Mouse (Mus musculus) kidney, postnatal 25 days (tissue): ENCODE measurements around the gene Dgat2.

Experiments used
- DNase-seq, 2 experiments: peaks; one replicate each; pipeline ENCODE4 v3.0.0; 2021; ENCODE audit warnings: mixed read lengths in 2 of 2

Dgat2 gene

GRCm38 (mm10) chr7:99161529-99161928, 21.0 kb downstream of the Dgat2 start:
- peak; percentile 93 to 96 for DNase-seq

DNA sequence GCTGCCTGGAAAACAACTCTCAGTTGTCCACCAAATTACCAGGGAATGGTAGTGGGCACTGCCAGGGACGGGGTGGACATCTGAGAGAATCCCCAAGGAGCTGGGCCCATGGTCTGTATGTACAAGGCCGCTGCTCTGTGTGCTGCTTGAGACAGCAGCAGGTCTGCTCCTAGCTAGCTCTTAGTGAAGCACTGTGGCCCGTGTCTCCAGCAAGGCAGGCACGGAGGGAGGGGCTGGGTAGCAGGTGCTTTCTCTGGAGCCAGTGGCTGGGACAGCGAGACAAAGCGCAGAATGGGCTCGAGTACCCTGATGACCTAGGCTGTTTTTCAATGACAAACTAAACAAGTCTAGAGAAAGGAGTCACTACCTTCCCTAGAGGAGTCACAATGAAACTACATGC, 21.5 kb downstream of the Dgat2 start:
- peak in 1 of 2 experiments; percentile 50 for DNase-seq

- peak in 1 of 2 experiments; percentile 40 for DNase-seq
These were observed 23.1 kb downstream of the Dgat2 start for GRCm38 (mm10) chr7:99159446-99159845.

GRCm38 (mm10) chr7:99158904-99159303, 23.6 kb downstream of the Dgat2 start:
- DNase-seq = peak in 1 of 2 experiments; percentile 43

DNA sequence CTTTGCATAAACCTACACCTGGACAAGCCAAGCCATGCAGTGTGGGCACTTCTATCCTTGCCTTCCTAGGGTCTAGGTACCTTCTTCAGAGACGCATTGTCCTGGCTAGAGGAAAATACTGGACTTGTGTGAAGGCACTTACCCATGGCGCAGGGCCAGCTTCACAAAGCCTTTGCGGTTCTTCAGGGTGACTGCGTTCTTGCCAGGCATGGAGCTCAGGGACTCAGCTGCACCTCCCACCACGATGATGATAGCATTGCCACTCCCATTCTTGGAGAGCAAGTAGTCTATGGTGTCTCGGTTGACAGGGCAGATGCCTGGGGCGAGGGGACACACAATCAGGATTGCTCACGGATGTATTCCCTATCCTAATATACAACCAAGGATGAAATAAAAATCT, 24.5 kb downstream of the Dgat2 start:
- DNase-seq = no peak

DNA sequence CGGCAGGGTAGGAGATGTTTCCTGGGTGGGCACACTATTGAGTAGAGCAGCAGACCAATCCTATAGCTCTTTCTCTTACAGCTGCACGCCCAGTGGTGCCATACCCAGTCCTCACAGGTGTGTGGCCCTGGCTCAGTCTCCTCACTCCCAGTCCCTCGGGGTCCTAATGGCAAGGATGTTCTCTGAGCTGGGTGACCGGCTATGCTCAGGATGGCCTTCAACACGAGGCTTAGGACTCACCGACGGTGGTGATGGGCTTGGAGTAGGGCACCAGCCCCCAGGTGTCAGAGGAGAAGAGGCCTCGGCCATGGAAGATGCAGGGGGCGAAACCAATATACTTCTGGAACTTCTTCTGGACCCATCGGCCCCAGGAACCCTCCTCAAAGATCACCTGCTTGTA, 25.8 kb downstream of the Dgat2 start:
- no peak for DNase-seq

DNA sequence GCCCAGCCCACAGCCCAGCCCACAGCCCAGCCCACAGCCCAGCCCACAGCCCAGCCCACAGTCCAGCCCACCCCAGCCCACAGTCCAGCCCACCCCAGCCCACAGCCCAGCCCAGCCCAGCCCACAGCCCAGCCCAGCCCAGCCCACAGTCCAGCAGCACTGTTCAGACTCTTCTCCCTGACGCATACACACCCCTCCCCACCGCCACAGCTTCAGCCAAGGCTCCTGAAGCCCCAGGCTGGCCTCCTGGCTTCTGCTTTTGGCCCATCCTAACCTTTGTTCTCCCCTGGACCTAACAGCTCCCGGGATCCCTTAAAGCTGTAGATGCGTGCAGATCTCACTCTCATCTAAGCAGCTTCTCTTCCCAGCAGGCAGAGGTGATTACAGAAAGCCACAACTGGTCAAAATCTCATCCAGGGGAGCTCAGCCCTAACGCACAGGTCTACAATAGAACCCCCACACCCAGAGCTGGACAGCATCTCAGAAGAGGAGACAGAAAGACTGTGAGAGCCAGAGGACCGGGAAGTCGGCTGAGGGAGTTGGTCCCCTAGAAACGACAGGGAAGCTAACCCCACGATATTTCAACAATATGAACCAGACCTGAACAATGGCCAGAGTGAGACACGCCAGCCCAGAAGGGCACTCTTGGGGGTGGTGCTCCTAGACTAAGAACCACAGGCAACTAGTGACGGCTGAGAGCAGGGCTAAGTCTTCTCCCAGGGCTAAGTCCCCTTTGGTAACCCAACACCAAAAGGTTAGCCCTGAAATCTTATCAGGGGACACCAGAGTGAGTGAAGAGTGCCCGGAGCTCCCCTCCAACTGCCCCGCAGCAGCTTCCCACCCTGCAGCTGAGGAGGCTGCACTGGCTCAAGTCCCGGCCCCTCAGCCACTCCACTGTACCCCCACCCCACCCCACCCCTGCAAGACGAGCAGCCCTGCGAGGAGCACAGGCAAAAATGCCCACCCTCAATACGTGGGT, 26.9 kb downstream of the Dgat2 start:
- peak; percentile 64 to 89 for DNase-seq

GRCm38 (mm10) chr7:99154648-99155151, 27.8 kb downstream of the Dgat2 start:
- peak in 1 of 2 experiments; percentile 44 for DNase-seq

DNA sequence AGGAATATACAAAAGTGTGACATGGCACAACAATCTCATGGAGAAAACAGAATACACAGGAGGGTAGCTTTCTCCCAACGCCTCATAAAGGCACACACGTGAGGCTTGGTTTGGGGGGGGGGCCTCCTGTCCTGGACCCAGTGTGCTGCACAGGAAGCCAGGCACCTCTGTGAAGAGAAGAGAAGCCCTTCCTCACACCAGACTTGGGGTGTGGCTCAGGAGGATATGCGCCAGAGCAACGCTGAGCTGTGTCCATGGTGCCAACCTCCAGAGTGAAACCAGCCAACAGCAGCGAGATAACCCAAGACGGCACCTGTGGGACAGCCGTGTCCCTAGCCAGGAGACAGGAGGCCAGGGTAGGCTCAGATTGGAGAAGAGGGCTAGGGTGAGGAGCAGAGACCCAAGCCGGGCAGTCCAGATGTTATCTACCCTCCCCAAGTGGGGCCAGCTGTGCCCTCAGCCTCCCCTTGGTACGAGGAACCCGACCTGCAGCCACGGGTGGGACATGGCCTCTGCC, 28.8 kb downstream of the Dgat2 start:
- DNase-seq = peak in 1 of 2 experiments; percentile 42

DNA sequence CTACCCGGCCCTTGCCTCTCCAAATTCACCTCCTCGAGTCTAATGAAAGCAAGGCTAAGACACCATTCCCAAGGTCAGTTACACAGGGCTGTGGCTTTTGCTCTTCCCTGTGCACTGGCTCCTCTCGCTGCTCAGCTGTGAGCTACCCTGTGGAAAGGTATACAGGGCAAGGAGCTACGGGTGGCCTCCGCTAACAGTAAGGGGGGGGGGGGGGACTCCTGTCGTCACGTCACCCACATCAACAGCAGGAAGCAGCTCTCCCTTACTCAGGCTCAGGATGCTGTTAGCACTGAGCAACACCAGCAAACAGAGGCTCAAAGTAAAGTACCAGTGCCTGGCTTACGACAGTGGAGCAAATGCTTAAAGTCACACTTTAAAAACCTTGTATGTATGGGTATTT, 29.8 kb downstream of the Dgat2 start:
- DNase-seq = no peak

- peak; percentile 96 to 100 for DNase-seq
These were observed 31.2 kb downstream of the Dgat2 start for GRCm38 (mm10) chr7:99151342-99151741.

DNA sequence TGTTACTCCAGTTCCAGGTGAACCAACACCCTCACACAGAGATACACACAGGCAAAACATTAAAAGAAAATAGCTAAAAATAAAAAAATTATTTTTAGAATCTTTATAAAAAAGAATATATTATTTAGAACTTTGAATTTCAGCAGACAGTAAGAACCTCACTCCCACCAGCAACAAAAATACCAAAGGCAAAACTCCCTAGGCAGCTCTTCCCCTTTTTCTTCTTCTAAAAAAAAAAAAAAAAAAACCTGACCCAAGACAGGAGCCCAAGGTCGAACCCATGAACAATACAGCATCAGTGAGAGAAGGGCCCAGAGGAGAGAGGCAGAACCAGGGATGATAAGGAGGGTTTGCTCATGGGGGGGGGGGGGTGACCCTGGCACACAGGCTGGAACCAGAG, 33.5 kb downstream of the Dgat2 start:
- DNase-seq = no peak

DNA sequence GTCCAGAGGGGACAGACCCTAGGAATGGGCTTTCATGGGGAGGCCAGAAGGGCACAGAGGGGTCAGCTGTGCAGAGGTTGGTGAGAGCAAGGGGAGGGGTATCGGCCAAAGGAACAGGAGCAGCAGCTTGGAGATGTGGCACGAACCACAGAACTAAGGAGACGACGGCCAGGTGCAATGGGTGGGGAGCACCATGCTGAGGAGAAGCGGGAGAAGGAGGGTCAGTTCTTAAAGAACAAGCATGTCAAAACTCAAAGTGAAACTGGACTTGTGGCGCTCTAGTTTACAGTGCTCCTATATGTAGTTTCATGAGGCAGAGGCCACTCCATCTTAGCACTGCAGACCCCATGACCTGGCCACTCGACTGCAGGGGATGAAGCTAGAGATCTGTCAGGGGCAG, 35.0 kb downstream of the Dgat2 start:
- no peak for DNase-seq

- no peak for DNase-seq
These were observed 35.6 kb downstream of the Dgat2 start for GRCm38 (mm10) chr7:99146906-99147305.

GRCm38 (mm10) chr7:99146011-99146410, 36.5 kb downstream of the Dgat2 start:
- no peak for DNase-seq

- no peak for DNase-seq
These were observed 37.9 kb downstream of the Dgat2 start for GRCm38 (mm10) chr7:99144616-99145015.

- DNase-seq = no peak
These were observed 39.3 kb downstream of the Dgat2 start for GRCm38 (mm10) chr7:99143244-99143643.

GRCm38 (mm10) chr7:99141919-99142606, 40.5 kb downstream of the Dgat2 start:
- DNase-seq = no peak

- DNase-seq = peak; percentile 98 to 99
These were observed 41.3 kb downstream of the Dgat2 start, which contains the start of gene Uvrag for GRCm38 (mm10) chr7:99140984-99141918. TSS of gene Uvrag (minus strand) at chr7:99141141.

DNA sequence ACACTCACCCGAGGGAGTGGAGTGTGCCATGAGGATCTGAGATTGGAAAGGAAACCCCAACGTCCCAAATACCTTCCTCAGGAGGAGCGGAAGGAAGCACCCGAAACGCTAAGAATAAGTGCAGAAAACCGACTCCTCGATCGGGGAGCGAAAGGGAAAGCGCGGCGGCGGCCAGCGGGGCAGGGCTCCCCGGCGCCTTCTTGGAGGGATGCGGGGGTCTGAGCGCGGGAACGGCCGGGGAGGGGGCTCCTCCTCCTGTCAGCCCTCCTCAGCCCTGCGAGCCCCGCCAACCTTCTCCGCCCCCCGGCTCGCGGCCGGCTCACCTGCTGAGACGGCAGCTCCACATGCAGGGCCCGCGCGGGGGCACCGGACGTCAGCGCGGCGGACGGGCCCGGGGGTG, 42.0 kb downstream of the Dgat2 start:
- no peak for DNase-seq

DNA sequence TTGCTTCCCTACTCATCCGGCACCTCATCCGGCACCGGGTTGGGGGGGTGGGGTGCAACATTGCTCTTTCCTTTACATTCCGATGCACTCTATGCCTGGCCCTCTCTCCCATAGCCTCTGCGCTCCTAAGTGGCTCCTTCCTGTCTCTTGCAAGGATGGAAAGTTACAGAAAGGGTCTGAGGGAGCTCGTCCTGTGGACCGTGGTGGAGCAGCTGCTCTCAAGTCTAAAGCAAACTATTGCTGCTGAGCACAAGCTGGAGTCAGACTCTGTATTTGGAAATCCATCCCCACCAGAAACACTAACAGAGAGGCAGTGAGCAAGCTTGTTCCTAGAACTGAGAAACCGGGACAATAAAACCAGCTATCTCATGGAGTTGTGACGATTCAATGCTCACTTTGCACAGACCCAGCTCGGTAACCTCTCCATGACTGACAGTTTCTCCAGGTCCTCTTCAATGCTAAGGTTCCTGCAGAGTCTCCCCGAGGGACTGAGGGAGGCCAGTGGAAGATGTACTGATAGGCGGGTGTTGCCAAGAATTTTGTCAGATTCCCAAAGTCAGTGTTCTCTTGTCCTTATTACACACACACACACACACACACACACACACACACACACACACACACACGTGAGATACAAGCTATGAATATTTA, 42.6 kb downstream of the Dgat2 start:
- DNase-seq = no peak

DNA sequence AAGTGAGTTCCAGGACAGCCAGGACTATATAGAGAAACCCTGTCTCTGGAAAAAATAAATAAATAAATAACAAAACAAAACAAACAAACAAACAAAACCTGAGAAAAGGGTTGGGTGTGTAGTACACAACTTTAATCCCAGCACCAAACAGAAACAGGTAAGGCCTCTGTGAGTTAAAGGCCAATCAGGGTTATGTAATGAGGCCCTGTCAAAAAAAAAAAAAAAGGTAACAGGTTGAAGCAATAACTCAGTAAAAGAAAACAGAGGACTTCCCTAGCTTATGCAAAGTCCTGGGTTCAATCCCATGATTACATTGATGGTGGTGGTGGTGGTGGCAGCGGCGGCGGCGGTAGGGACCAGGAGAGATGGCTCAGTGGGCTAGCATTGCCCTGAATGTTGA, 45.0 kb downstream of the Dgat2 start:
- DNase-seq = no peak
